Mouse (Mus musculus) stomach, embryonic 14.5 days (tissue): Measurements from ENCODE around the gene 4930579F01Rik. TPM values are rescaled to one million over a fixed set of nuclear protein-coding genes. Genes with fewer than 3 reads are reported as not detected.

Experiments
- ATAC-seq: fragments of 200-750 bp; cut with Nextera tagmentation; 2 replicates; pipeline ENCODE4 v1.8.0; 2017; ENCODE audit warnings: low read depth, moderate TSS enrichment; ENCODE audit not compliant: insufficient number of reproducible peaks, insufficient read depth, low FRiP score
- H3K27ac ChIP-seq: fragments of 300-500 bp; sonication (generic); 2 replicates; pipeline ENCODE4 v1.5.1; 2014; ENCODE audit warnings: mild to moderate bottlenecking, low read length, moderate library complexity, mixed read lengths
- H3K27me3 ChIP-seq: fragments of 300-500 bp; sonication (generic); 2 replicates; pipeline ENCODE4 v1.6.1; 2014; ENCODE audit warnings: low read length, control low read depth, mixed read lengths; ENCODE audit not compliant: control insufficient read depth, insufficient read depth
- H3K36me3 ChIP-seq: fragments of 300-500 bp; sonication (generic); 2 replicates; pipeline ENCODE4 v1.6.1; 2014; ENCODE audit warnings: mild to moderate bottlenecking, control low read depth, low read length, moderate library complexity, mixed read lengths; ENCODE audit not compliant: control insufficient read depth, insufficient read depth
- H3K4me1 ChIP-seq: fragments of 300-500 bp; sonication (generic); 2 replicates; pipeline ENCODE4 v1.6.1; 2014; ENCODE audit warnings: low read length, control low read depth, mixed read lengths; ENCODE audit not compliant: control insufficient read depth, insufficient read depth
- H3K4me2 ChIP-seq: fragments of 300-500 bp; sonication (generic); replicated peaks from 2 replicates; pipeline ENCODE4 v1.6.1; 2014; ENCODE audit warnings: low read depth, low read length, control low read depth
- H3K4me3 ChIP-seq: fragments of 300-500 bp; sonication (generic); 2 replicates; pipeline ENCODE4 v1.5.1; 2014; ENCODE audit warnings: low read depth, low read length, control low read depth
- H3K9ac ChIP-seq: fragments of 300-500 bp; sonication (generic); replicated peaks from 2 replicates; pipeline ENCODE4 v1.6.1; 2014; ENCODE audit warnings: low read depth, mild to moderate bottlenecking, control low read depth, low read length, moderate library complexity, mixed read lengths
- H3K9me3 ChIP-seq: fragments of 300-500 bp; sonication (generic); 2 replicates; pipeline ENCODE4 v1.6.1; 2016; ENCODE audit warnings: low read depth, low read length, control low read depth; ENCODE audit not compliant: control insufficient read depth
- WGBS: fragments of 180-500 bp; shearing (Covaris S2); extraction: QIAGEN DNeasy Blood & Tissue Kit; methylation state at CpG from one replicate; pipeline ENCODE4 v1.1.7; 2014; 5-methylcytosine and 5-hydroxymethylcytosine counted together
- polyA plus RNA-seq: library from polyadenylated mRNA; unstranded; fragments of >200 nt; fragmentation: Nextera tagmentation; extraction: Ambion mirVana; gene quantifications from 2 replicates; pipeline ENCODE4 v1.2.1, GENCODE M21; 2014

4930579F01Rik gene
- polyA plus RNA-seq, 1 experiment from 2014 or later = 0.80 TPM

DNA sequence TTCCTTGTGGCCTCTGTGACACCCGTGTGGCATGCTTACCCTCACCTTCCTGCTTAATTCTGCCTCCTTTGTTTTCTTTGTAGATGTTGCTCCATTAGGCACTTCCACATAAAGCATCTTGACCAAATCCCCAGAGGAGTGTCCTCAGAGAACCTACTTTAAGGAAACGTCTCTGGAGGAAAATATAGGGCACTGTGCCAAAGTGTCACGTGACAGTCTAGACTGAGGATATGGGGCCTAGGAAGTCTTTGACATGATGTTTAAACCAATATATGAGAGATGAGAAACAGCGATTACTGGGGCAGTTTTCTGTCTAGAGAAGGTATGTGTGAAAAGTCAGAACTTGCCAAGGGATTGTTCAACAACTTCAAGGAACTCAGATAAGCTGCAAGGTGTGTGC is 8.3 kb downstream of the 4930579F01Rik start:
- H3K27ac ChIP-seq = no peak overlapping the region
- H3K4me2 ChIP-seq = no peak overlapping the region
- H3K36me3 ChIP-seq = no peaks in the 10 kb centered on the region
- H3K4me1 ChIP-seq = no peaks in the 10 kb centered on the region
- no peaks in the 10 kb centered on the region for H3K9me3 ChIP-seq
- no peak for ATAC-seq
- H3K27me3 ChIP-seq = no peaks in the 10 kb centered on the region
- H3K9ac ChIP-seq = no peak overlapping the region
- 39% methylated on average over 4 of the region's 4 CpGs for WGBS
- no peak overlapping the region for H3K4me3 ChIP-seq

GRCm38 (mm10) chr3:138183371-138183770 is 10.3 kb downstream of the 4930579F01Rik start:
- no peaks in the 10 kb centered on the region for H3K4me1 ChIP-seq
- no peak overlapping the region for H3K4me3 ChIP-seq
- ATAC-seq = no peak
- no peak overlapping the region for H3K9ac ChIP-seq
- H3K4me2 ChIP-seq = no peak overlapping the region
- no peak overlapping the region for H3K27ac ChIP-seq
- H3K27me3 ChIP-seq = no peaks in the 10 kb centered on the region
- 78% methylated on average over 7 of the region's 7 CpGs for WGBS
- H3K36me3 ChIP-seq = no peaks in the 10 kb centered on the region
- no peaks in the 10 kb centered on the region for H3K9me3 ChIP-seq

DNA sequence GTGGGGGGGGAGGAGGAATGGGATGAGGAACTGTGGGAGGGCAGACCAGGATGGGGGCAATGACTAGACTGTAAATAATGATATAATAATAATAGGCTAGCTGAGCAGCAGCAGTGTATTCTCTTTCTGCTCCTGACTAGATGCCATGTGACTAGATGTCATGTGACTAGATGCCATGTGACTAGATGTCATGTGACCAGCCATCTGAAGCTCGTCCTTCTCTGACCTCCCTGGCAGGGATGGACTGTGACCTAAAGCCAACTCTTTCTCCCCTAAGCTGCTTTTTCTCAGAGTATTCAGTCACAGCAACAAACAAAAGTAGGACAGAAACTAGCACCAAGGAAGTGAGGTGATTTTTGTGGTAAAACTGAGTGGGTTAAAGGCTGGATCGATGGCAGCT is 11.6 kb downstream of the 4930579F01Rik start:
- H3K4me2 ChIP-seq = no peak overlapping the region
- WGBS = 89% methylated on average over 2 of the region's 2 CpGs
- no peak for ATAC-seq

DNA sequence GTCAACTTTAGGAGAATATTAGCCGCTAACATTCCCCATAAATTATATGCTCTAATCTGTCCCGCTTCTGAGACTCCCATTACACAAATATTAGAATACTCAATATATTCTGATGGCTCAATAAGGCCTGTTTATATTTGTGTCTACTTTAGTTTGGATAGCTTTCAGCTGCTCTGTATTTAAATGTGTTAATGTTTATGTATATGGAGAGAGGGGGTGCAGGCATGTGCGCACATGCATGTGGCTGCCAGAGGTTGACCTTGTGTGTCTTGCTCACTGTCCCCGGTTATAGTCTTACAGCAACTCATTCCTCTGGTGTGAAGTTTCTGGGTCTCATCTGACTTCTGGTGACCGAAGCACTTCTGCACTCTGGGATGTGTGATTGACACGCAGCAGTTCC is 18.1 kb downstream of the 4930579F01Rik start:
- Histone ChIP-seq H3K4me1 (peaks cover 5% of the 10 kb centered on the region; the same call in 1 of the 2 replicates), H3K27ac (no peak overlapping the region; the same call in 1 of the 2 replicates), H3K36me3 (no peaks in the 10 kb centered on the region), H3K4me3 (no peak overlapping the region), H3K9ac (no peak overlapping the region), H3K4me2 (no peak overlapping the region), H3K9me3 (no peaks in the 10 kb centered on the region), H3K27me3 (no peaks in the 10 kb centered on the region)
- 42% methylated on average over 6 of the region's 6 CpGs for WGBS
- no peak for ATAC-seq

More for the DNA sequence above, 11.6 kb downstream of the 4930579F01Rik start:
- Histone ChIP-seq H3K9me3 (no peaks in the 10 kb centered on the region), H3K4me1 (no peaks in the 10 kb centered on the region), H3K27me3 (no peaks in the 10 kb centered on the region), H3K36me3 (no peaks in the 10 kb centered on the region), H3K9ac (no peak overlapping the region), H3K27ac (no peak overlapping the region), H3K4me3 (no peak overlapping the region)

GRCm38 (mm10) chr3:138173291-138173690 is 20.3 kb downstream of the 4930579F01Rik start:
- WGBS = 81% methylated on average over 10 of the region's 10 CpGs
- H3K9ac ChIP-seq = no peak overlapping the region
- no peak for ATAC-seq
- H3K9me3 ChIP-seq = no peaks in the 10 kb centered on the region
- no peak overlapping the region for H3K4me3 ChIP-seq
- H3K4me1 ChIP-seq = peaks cover 5% of the 10 kb centered on the region; the same call in 1 of the 2 replicates
- no peaks in the 10 kb centered on the region for H3K36me3 ChIP-seq
- H3K27ac ChIP-seq = no peak overlapping the region
- no peak overlapping the region for H3K4me2 ChIP-seq
- no peaks in the 10 kb centered on the region for H3K27me3 ChIP-seq

DNA sequence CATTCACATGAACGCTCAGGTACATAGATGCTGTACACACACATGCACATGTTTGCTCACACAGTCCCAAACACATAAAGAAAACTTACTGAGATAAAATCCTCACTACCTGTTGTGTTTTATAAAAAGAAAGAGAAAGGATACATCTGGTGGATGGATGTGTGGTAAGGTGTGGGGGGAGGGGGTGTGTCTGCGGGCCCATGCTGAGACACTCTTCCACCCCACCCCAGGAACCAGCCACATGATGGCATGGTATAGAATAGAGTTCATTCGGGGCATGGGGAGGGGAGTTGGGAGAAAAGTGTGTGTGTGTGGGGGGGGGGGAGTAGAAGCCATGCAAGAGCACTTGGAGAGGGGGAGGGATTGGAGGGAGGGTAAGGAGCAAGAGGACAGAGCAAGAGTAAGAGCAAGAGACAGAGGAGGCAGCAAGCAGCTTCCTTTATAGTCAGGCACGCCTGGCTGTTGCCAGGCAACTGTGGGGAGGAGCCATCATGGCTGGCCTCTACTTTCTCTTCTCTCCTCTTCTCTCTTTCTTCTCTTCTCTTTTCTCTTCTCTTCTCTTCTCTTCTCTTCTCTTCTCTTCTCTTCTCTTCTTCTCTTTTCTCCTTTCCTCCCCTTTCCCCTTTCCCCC is 31.0 kb downstream of the 4930579F01Rik start:
- Histone ChIP-seq H3K4me2 (no peak overlapping the region), H3K4me1 (no peaks in the 10 kb centered on the region), H3K36me3 (no peaks in the 10 kb centered on the region), H3K9me3 (no peaks in the 10 kb centered on the region), H3K27me3 (no peaks in the 10 kb centered on the region), H3K27ac (no peak overlapping the region), H3K9ac (no peak overlapping the region), H3K4me3 (no peak overlapping the region)
- 62% methylated on average over 4 of the region's 4 CpGs for WGBS
- no peak for ATAC-seq

DNA sequence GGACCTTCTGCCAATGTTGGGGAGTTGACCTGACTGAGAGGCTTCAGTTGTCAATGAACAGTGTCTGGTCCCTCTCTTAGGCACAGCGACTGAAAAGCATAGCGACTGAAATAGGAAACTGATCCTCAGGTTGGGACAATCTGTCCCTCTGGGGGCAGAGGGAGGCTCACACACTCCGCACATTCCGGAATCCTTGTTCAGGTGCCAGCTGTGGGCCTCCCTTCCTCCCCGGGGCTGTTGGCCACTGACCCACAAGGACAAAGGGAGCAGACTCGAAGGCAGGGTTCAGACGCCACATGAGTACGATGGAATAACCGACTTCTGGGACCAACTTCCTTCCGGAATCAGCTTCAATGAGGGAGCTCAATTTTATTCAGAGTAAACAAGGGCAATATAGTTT is 32.0 kb downstream of the 4930579F01Rik start:
- Histone ChIP-seq H3K27me3 (no peaks in the 10 kb centered on the region), H3K4me2 (no peak overlapping the region), H3K27ac (no peak overlapping the region), H3K9me3 (no peaks in the 10 kb centered on the region), H3K9ac (no peak overlapping the region), H3K4me1 (no peaks in the 10 kb centered on the region), H3K36me3 (no peaks in the 10 kb centered on the region), H3K4me3 (no peak overlapping the region)
- WGBS = 87% methylated on average over 10 of the region's 10 CpGs
- ATAC-seq = no peak

DNA sequence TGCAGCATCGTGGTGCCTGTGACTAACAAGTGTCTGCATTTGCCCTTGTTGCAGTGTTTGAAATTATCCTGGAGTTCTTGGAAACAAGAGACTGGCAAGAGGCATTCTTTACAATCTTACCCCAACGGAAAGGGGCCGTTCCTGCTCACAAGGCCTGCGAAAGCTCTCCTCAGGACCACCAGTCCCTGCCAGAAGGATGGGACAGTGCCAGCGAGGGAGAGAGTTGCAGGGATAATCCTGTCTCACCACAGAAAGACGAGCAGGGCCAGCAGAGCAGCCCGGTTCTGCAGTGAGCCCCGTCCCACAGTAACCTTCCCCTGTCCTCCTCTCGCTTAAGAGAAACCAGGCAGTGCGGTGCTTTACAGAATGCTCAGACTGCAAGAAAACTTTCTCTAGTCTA is 37.0 kb downstream of the 4930579F01Rik start:
- H3K4me2 ChIP-seq = no peak overlapping the region
- H3K4me3 ChIP-seq = no peak overlapping the region
- no peaks in the 10 kb centered on the region for H3K4me1 ChIP-seq
- no peak overlapping the region for H3K9ac ChIP-seq
- H3K27ac ChIP-seq = no peak overlapping the region
- no peak for ATAC-seq
- WGBS = 74% methylated on average over 10 of the region's 10 CpGs
- H3K27me3 ChIP-seq = no peaks in the 10 kb centered on the region
- no peaks in the 10 kb centered on the region for H3K9me3 ChIP-seq
- H3K36me3 ChIP-seq = no peaks in the 10 kb centered on the region; the same call in 1 of the 2 replicates

DNA sequence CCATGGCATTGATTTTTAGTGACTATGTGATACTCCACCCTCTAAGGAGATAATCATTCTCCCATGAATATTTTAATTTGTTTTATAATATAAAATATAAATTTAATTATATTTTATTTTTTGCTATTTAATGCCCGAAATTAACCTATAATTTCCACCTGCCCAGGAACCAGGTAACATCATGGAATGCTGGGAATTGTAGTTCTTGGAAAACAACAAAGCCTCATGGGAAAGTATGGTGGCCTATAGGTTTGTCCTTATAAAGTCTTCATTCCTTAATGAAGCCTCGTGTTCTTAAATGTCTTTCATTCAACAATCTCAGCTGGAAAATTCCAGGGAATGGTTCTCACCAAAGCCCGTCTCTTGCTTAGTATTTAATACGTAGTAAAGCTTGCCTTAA is 38.6 kb downstream of the 4930579F01Rik start:
- no peak overlapping the region for H3K4me3 ChIP-seq
- WGBS = 89% methylated on average over 4 of the region's 4 CpGs
- no peaks in the 10 kb centered on the region; the same call in 1 of the 2 replicates for H3K36me3 ChIP-seq
- H3K4me2 ChIP-seq = no peak overlapping the region
- H3K27me3 ChIP-seq = no peaks in the 10 kb centered on the region
- no peaks in the 10 kb centered on the region for H3K4me1 ChIP-seq
- H3K9me3 ChIP-seq = no peaks in the 10 kb centered on the region
- no peak overlapping the region for H3K27ac ChIP-seq
- ATAC-seq = no peak
- no peak overlapping the region for H3K9ac ChIP-seq
